Mouse (Mus musculus) limb, embryonic 11.5 days (tissue): ENCODE measurements around the gene Lbh. TPM values are rescaled to one million over a fixed set of nuclear protein-coding genes. Genes with fewer than 3 reads are reported as not detected.

Source experiments
- ATAC-seq: fragments of 200-750 bp; cut with Nextera tagmentation; 2 replicates; pipeline ENCODE4 v1.8.0; 2017; ENCODE audit warnings: low read depth; ENCODE audit not compliant: insufficient number of reproducible peaks, low FRiP score, low TSS enrichment
- DNase-seq: peaks from one replicate; pipeline ENCODE4 v3.0.0-alpha.2; 2015; ENCODE audit warnings: low spot score
- H3K27ac ChIP-seq: fragments of 300-500 bp; sonication (generic); replicated peaks from 2 replicates; pipeline ENCODE4 v1.5.1; 2014; ENCODE audit warnings: low read depth, mild to moderate bottlenecking, low read length
- H3K27me3 ChIP-seq: fragments of 300-500 bp; sonication (generic); 2 replicates; pipeline ENCODE4 v1.6.1; 2014; ENCODE audit warnings: mild to moderate bottlenecking, low read length, mixed read lengths; ENCODE audit not compliant: control insufficient read depth, insufficient read depth
- H3K36me3 ChIP-seq: fragments of 300-500 bp; sonication (generic); 2 replicates; pipeline ENCODE4 v1.6.1; 2014; ENCODE audit warnings: mild to moderate bottlenecking, low read length, moderate library complexity, mixed read lengths; ENCODE audit not compliant: control insufficient read depth, insufficient read depth
- H3K4me1 ChIP-seq: fragments of 300-500 bp; sonication (generic); 2 replicates; pipeline ENCODE4 v1.6.1; 2014; ENCODE audit warnings: low read length, mixed read lengths; ENCODE audit not compliant: control insufficient read depth, insufficient read depth
- H3K4me2 ChIP-seq: fragments of 300-500 bp; sonication (generic); 2 replicates; pipeline ENCODE4 v1.6.1; 2014; ENCODE audit warnings: low read depth, mild to moderate bottlenecking, moderate library complexity; ENCODE audit not compliant: severe bottlenecking
- H3K4me3 ChIP-seq: fragments of 300-500 bp; sonication (generic); 2 replicates; pipeline ENCODE4 v1.5.1; 2014; ENCODE audit warnings: low read depth, low read length
- H3K9ac ChIP-seq: fragments of 300-500 bp; sonication (generic); 2 replicates; pipeline ENCODE4 v1.6.1; 2014; ENCODE audit warnings: mild to moderate bottlenecking, low read length
- H3K9me3 ChIP-seq: fragments of 300-500 bp; sonication (generic); 2 replicates; pipeline ENCODE4 v1.6.1; 2016; ENCODE audit warnings: low read length; ENCODE audit not compliant: control insufficient read depth
- WGBS: fragments of 180-500 bp; shearing (Covaris S2); extraction: QIAGEN DNeasy Blood & Tissue Kit; methylation state at CpG from one replicate; pipeline ENCODE4 v1.1.7; 2014; 5-methylcytosine and 5-hydroxymethylcytosine counted together
- polyA plus RNA-seq: library from polyadenylated mRNA; unstranded; fragments of >200 nt; fragmentation: Nextera tagmentation; extraction: Ambion mirVana; gene quantifications from 2 replicates; pipeline ENCODE4 v1.2.1, GENCODE M21; 2014

Gene Lbh
- polyA plus RNA-seq, 1 experiment from 2014 or later = 3.6 TPM

- Histone ChIP-seq H3K4me2 (no peak overlapping the region), H3K9ac (no peak overlapping the region), H3K27me3 (no peaks in the 10 kb centered on the region), H3K36me3 (no peaks in the 10 kb centered on the region), H3K4me3 (no peak overlapping the region), H3K27ac (no peak overlapping the region), H3K4me1 (no peaks in the 10 kb centered on the region), H3K9me3 (no peaks in the 10 kb centered on the region)
- 76% methylated on average over 6 of the region's 6 CpGs for WGBS
- ATAC-seq = no peak
- no peak for DNase-seq
Measured at GRCm38 (mm10) chr17:72951331-72951730, 33.2 kb downstream of the Lbh start.

- no peak for ATAC-seq
- Histone ChIP-seq H3K27ac (no peak overlapping the region), H3K36me3 (no peaks in the 10 kb centered on the region), H3K27me3 (no peaks in the 10 kb centered on the region), H3K4me1 (no peaks in the 10 kb centered on the region), H3K4me3 (no peak overlapping the region), H3K9me3 (no peaks in the 10 kb centered on the region), H3K9ac (no peak overlapping the region), H3K4me2 (no peak overlapping the region)
- 70% methylated on average over 6 of the region's 6 CpGs for WGBS
- DNase-seq = no peak
Measured at GRCm38 (mm10) chr17:72953811-72954685, 35.9 kb downstream of the Lbh start.

GRCm38 (mm10) chr17:72955534-72955933, 37.4 kb downstream of the Lbh start:
- DNase-seq (no peak), ATAC-seq (no peak)
- Histone ChIP-seq H3K27ac (no peak overlapping the region), H3K27me3 (no peaks in the 10 kb centered on the region), H3K36me3 (no peaks in the 10 kb centered on the region), H3K4me3 (no peak overlapping the region), H3K9me3 (no peaks in the 10 kb centered on the region), H3K9ac (no peak overlapping the region), H3K4me1 (no peaks in the 10 kb centered on the region), H3K4me2 (no peak overlapping the region)
- 53% methylated on average over 2 of the region's 2 CpGs for whole genome bisulfite sequencing

- Histone ChIP-seq H3K9me3 (no peaks in the 10 kb centered on the region), H3K4me1 (no peaks in the 10 kb centered on the region), H3K9ac (no peak overlapping the region), H3K36me3 (no peaks in the 10 kb centered on the region), H3K27me3 (no peaks in the 10 kb centered on the region), H3K27ac (no peak overlapping the region), H3K4me2 (no peak overlapping the region), H3K4me3 (no peak overlapping the region)
- DNase-seq (no peak), ATAC-seq (no peak)
- WGBS = 93% methylated on average over 6 of the region's 6 CpGs
Measured at GRCm38 (mm10) chr17:72957016-72957415, 38.9 kb downstream of the Lbh start.

- no peak for DNase-seq
- H3K27ac ChIP-seq = no peak overlapping the region
- no peaks in the 10 kb centered on the region for H3K9me3 ChIP-seq
- H3K36me3 ChIP-seq = no peaks in the 10 kb centered on the region
- no peak overlapping the region for H3K4me2 ChIP-seq
- ATAC-seq = no peak
- H3K27me3 ChIP-seq = no peaks in the 10 kb centered on the region
- H3K4me1 ChIP-seq = no peaks in the 10 kb centered on the region
- no peak overlapping the region for H3K9ac ChIP-seq
- WGBS = 86% methylated on average over 5 of the region's 5 CpGs
- H3K4me3 ChIP-seq = no peak overlapping the region
Measured at GRCm38 (mm10) chr17:72958886-72959285, 40.8 kb downstream of the Lbh start.

- no peaks in the 10 kb centered on the region for H3K36me3 ChIP-seq
- 77% methylated on average over 5 of the region's 5 CpGs for WGBS
- H3K27ac ChIP-seq = no peak overlapping the region
- H3K9ac ChIP-seq = no peak overlapping the region
- no peak overlapping the region for H3K4me3 ChIP-seq
- no peak for DNase-seq
- no peaks in the 10 kb centered on the region for H3K9me3 ChIP-seq
- H3K4me1 ChIP-seq = no peaks in the 10 kb centered on the region
- H3K27me3 ChIP-seq = no peaks in the 10 kb centered on the region
- H3K4me2 ChIP-seq = no peak overlapping the region
- no peak for ATAC-seq
Measured at GRCm38 (mm10) chr17:72959497-72960039, 41.5 kb downstream of the Lbh start.

GRCm38 (mm10) chr17:72960243-72960642, 42.1 kb downstream of the Lbh start:
- Histone ChIP-seq H3K9me3 (no peaks in the 10 kb centered on the region), H3K4me3 (no peak overlapping the region), H3K4me2 (no peak overlapping the region), H3K9ac (no peak overlapping the region), H3K27me3 (no peaks in the 10 kb centered on the region), H3K36me3 (no peaks in the 10 kb centered on the region), H3K4me1 (no peaks in the 10 kb centered on the region), H3K27ac (no peak overlapping the region)
- 91% methylated on average over 4 of the region's 4 CpGs for WGBS
- DNase-seq = no peak
- ATAC-seq = no peak

GRCm38 (mm10) chr17:72960873-72961272, 42.8 kb downstream of the Lbh start:
- H3K36me3 ChIP-seq = no peaks in the 10 kb centered on the region
- DNase-seq (no peak), ATAC-seq (no peak)
- H3K4me2 ChIP-seq = no peak overlapping the region
- H3K4me3 ChIP-seq = no peak overlapping the region
- no peak overlapping the region for H3K27ac ChIP-seq
- no peaks in the 10 kb centered on the region for H3K27me3 ChIP-seq
- 82% methylated on average over 2 of the region's 2 CpGs for WGBS
- H3K9ac ChIP-seq = no peak overlapping the region
- H3K4me1 ChIP-seq = no peaks in the 10 kb centered on the region
- H3K9me3 ChIP-seq = no peaks in the 10 kb centered on the region
